Mouse (Mus musculus) small intestine, adult 10 weeks (tissue): ENCODE data around the gene Sult2a4. TPM values are rescaled to one million over a fixed set of nuclear protein-coding genes. Genes with fewer than 3 reads are reported as not detected.

Experiments
- polyA plus RNA-seq: library from polyadenylated mRNA; stranded (reverse); fragments of 350-450 nt; fragmentation: Illumina TruSeq; extraction: RNeasy Lipid Tissue Mini Kit (QIAGEN cat#74804); gene quantifications from one replicate; pipeline ENCODE4 v1.2.3, GENCODE M21; 2014; ENCODE audit warnings: low replicate concordance

Sult2a4 gene
- polyA plus RNA-seq: not detected

DNA sequence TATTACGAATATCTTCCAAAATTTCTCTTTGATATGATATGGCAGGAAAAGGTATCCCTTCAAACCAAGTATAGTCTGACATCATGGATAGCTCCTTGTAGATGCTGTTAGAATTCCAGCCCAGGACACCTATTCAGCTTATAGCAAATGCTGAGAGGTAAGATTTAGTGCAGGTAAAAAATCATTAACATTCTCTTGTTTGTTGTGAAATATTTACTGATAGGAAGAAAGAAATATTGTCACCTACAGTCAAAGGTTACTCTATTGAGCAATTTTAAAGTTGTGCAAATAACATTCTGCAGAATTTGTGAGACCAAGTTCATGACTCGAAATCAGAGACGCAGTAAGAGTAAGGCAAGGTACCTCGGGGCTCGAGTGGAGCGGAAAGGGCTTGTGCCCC is at the start of gene Sult2a4:
Gene Sult2a4 (minus strand): TSS at position 101 of the 400 bp plus-strand sequence.

Other genes with a start within 250 kb of the Sult2a4 start
- gene Sult2a1, start 152.2 kb downstream of the Sult2a4 start, polyA plus RNA-seq: not detected
- gene Sult2a3, start 133.4 kb upstream of the Sult2a4 start, polyA plus RNA-seq: not detected